Mouse (Mus musculus): ENCODE results near the gene Sms. TPM values are rescaled to one million over a fixed set of nuclear protein-coding genes. Genes with fewer than 3 reads are reported as not detected.
A peak's percentile ranks its signal among the peaks of the same experiment; 100 is the strongest.

The Sms gene
- total RNA-seq (2014; rRNA removed): 119 and 170 TPM in 2 replicates
- 200 and 212 TPM in 2 replicates for polyA plus RNA-seq (2015; fragmentation: Nextera tagmentation; extraction: Ambion mirVana)

DNA sequence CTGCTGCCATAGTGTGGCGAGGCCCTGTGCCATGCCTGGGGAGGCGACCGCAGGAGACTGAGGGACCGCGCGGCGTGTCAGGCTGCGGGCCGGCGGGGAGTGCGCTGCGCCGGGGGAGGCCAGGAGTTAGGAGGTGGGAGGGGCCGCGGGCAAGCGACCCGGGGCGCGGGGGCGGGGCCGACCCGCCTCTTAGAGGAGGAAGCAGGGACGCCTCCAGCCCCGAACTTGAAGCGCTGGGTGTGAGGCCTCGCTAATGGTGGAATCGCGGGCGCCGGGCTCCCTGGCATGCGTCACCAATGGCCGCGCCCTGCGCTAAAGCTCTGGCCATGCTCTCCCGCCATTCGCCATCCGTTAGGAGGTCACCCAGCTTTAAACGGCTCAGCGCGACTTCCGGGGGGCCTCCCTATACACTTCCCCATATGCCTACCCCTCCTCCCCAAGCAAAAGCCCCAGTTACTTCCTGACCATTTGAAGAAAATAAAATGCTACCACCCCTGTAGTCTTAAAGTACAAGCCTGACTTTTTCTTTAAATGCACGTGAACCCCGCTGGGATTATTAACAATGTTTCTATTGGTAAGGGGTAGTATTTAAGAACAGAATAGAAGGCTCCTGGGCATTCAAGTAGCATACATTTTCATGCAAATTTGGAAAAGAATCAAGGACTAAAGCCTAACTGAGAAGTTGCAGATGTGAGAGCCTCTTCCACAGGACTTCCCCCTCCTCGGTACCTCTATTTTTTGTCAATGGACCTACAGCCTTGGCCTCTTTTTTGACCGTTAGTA is at the start of gene Sms:
Gene Sms, minus strand, starts transcription at position 344 of the 783 bp plus-strand sequence.
- WGBS: 26% methylated on average over 33 of the region's 45 CpGs
- ATAC-seq (ENCODE audit: low FRiP score): peak; percentile 77
- H3K4me3 ChIP-seq (ENCODE audit: low read depth, low read length): peak within 1 kb of the TSS; percentile 62

DNA sequence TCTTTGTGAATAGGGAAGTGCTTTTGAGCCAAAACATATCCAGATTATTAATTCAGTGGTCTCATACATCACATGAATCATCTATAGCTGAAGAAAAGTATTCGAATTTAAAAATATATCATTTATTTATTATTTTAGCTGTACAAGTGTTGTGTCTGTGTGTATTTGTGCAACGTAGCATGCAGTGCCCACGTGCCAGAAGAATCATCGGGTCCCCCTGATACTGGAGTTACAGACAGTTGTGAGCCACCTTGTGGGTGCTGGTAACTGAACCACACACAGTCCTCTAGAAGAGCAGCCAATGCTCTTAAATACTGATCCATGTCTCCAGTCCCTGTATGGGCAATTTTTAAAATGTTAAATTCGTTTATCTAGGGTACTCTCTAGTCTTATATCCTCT is 14.3 kb upstream of the Sms start:
- Histone ChIP-seq H3K36me3 (ENCODE audit: insufficient read depth, low read length) (no peaks in the 10 kb centered on the region), H3K9ac (replicated peaks; ENCODE audit: low read length, poor library complexity, severe bottlenecking) (no peak overlapping the region), H3K4me2 (ENCODE audit: low read depth, low read length, poor library complexity, severe bottlenecking) (no peak overlapping the region), H3K4me3 (ENCODE audit: low read depth, low read length) (no peak overlapping the region), H3K4me1 (ENCODE audit: insufficient read depth, low read length) (no peaks in the 10 kb centered on the region), H3K9me3 (ENCODE audit: low read length) (no peaks in the 10 kb centered on the region), H3K27ac (ENCODE audit: low read depth, low read length) (no peak overlapping the region), H3K27me3 (ENCODE audit: insufficient read depth, low read length) (no peaks in the 10 kb centered on the region)
- 71% methylated on average over 5 of the region's 5 CpGs for WGBS
- DNase-seq (ENCODE audit: low spot score): no peak
- no peak for ATAC-seq (ENCODE audit: low FRiP score)
- TF ChIP-seq CTCF (IDR thresholded peaks at IDR 0.05): no peak

More for the DNA sequence above, at the start of gene Sms:
- peak within 1 kb of the TSS; percentile 84 for H3K9ac ChIP-seq (replicated peaks; ENCODE audit: low read length, poor library complexity, severe bottlenecking)
- H3K4me1 ChIP-seq (ENCODE audit: insufficient read depth, low read length): no peaks in the 10 kb centered on the region
- peak within 1 kb of the TSS; percentile 49 for H3K4me2 ChIP-seq (ENCODE audit: low read depth, low read length, poor library complexity, severe bottlenecking)
- no peaks in the 10 kb centered on the region for H3K36me3 ChIP-seq (ENCODE audit: insufficient read depth, low read length)
- peak within 1 kb of the TSS; percentile 89 for H3K27ac ChIP-seq (ENCODE audit: low read depth, low read length)
- H3K9me3 ChIP-seq (ENCODE audit: low read length): no peaks in the 10 kb centered on the region
- TF ChIP-seq CTCF (IDR thresholded peaks at IDR 0.05): no peak
- peak; percentile 62 for DNase-seq (ENCODE audit: low spot score)
- H3K27me3 ChIP-seq (ENCODE audit: insufficient read depth, low read length): no peaks in the 10 kb centered on the region

DNA sequence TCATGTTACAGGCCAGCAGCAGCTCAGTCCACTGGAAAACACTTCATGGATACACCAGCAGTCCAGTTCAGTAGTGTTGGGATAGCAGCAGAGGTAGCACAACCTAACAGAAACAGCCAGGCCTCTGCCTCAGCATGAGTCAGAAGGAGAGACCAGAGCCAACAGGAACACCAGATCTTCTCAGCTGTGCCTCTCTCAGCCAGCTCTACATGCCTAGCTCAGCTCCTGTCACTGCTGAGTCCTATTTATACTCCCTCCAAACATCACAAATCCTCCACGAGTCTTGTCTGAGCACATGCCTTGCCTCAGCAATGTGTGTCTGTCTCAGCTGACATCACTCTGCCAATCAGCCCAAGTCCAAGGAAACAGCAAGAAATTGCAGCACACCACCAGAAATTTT is 12.4 kb upstream of the Sms start:
- Histone ChIP-seq H3K4me2 (ENCODE audit: low read depth, low read length, poor library complexity, severe bottlenecking) (no peak overlapping the region), H3K27me3 (ENCODE audit: insufficient read depth, low read length) (no peaks in the 10 kb centered on the region), H3K9me3 (ENCODE audit: low read length) (no peaks in the 10 kb centered on the region), H3K4me1 (ENCODE audit: insufficient read depth, low read length) (no peaks in the 10 kb centered on the region), H3K36me3 (ENCODE audit: insufficient read depth, low read length) (no peaks in the 10 kb centered on the region), H3K9ac (replicated peaks; ENCODE audit: low read length, poor library complexity, severe bottlenecking) (no peak overlapping the region), H3K27ac (ENCODE audit: low read depth, low read length) (no peak overlapping the region), H3K4me3 (ENCODE audit: low read depth, low read length) (no peak overlapping the region)
- DNase-seq (ENCODE audit: low spot score): no peak
- ATAC-seq (ENCODE audit: low FRiP score): no peak
- no peak for TF ChIP-seq CTCF (IDR thresholded peaks at IDR 0.05)
- WGBS: 82% methylated on average over 1 of the region's 1 CpGs

DNA sequence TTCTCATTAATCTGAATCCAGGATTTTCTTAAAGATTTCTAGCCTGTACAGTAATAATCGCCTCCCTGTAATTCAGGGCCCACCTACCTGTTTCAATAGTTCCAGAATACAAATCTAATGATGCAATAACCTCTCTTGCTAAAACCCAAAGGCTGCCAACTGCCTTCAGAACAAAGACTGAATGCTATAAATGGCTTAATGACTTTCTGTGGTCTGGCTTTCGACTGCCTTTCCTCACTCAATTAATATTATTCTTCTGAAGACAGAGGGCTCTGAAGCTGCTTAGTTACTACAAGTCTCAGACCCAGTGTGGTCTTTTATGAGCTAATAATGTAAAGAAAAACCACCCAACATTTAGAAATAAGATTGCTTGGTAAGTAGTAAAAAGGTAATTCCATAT is 9.8 kb upstream of the Sms start:
- Histone ChIP-seq H3K4me3 (ENCODE audit: low read depth, low read length) (no peak overlapping the region), H3K4me2 (ENCODE audit: low read depth, low read length, poor library complexity, severe bottlenecking) (no peak overlapping the region), H3K4me1 (ENCODE audit: insufficient read depth, low read length) (no peaks in the 10 kb centered on the region), H3K9me3 (ENCODE audit: low read length) (no peaks in the 10 kb centered on the region), H3K9ac (replicated peaks; ENCODE audit: low read length, poor library complexity, severe bottlenecking) (no peak overlapping the region), H3K27me3 (ENCODE audit: insufficient read depth, low read length) (no peaks in the 10 kb centered on the region), H3K36me3 (ENCODE audit: insufficient read depth, low read length) (no peaks in the 10 kb centered on the region), H3K27ac (ENCODE audit: low read depth, low read length) (no peak overlapping the region)
- DNase-seq (ENCODE audit: low spot score) (no peak), ATAC-seq (ENCODE audit: low FRiP score) (no peak)
- TF ChIP-seq CTCF (IDR thresholded peaks at IDR 0.05): no peak
- WGBS: 78% methylated on average over 2 of the region's 2 CpGs

DNA sequence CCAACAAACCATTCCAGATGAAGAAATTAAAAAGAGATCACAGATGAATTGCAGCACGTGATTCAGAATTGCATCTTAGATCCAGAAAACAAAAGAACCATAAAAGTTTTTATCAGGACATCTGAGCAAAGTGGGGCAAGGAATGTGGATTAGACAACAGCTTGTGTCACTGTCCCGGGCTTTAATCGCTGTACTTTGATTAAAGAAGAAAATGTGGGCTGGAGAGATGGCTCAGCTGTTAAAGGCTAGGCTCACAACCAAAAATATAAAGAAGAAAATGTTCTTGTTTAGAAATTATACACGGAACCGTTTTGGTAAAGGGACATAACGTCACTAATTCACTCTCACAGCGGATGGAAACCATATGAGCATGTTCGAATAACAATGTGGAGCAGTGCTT is 7.9 kb upstream of the Sms start:
- ATAC-seq (ENCODE audit: low FRiP score) (no peak), DNase-seq (ENCODE audit: low spot score) (no peak)
- 81% methylated on average over 8 of the region's 8 CpGs for WGBS
- Histone ChIP-seq H3K27ac (ENCODE audit: low read depth, low read length) (no peak overlapping the region), H3K4me2 (ENCODE audit: low read depth, low read length, poor library complexity, severe bottlenecking) (no peak overlapping the region), H3K27me3 (ENCODE audit: insufficient read depth, low read length) (no peaks in the 10 kb centered on the region), H3K36me3 (ENCODE audit: insufficient read depth, low read length) (no peaks in the 10 kb centered on the region), H3K4me1 (ENCODE audit: insufficient read depth, low read length) (no peaks in the 10 kb centered on the region), H3K9ac (replicated peaks; ENCODE audit: low read length, poor library complexity, severe bottlenecking) (no peak overlapping the region), H3K9me3 (ENCODE audit: low read length) (no peaks in the 10 kb centered on the region), H3K4me3 (ENCODE audit: low read depth, low read length) (no peak overlapping the region)
- no peak for TF ChIP-seq CTCF (IDR thresholded peaks at IDR 0.05)

DNA sequence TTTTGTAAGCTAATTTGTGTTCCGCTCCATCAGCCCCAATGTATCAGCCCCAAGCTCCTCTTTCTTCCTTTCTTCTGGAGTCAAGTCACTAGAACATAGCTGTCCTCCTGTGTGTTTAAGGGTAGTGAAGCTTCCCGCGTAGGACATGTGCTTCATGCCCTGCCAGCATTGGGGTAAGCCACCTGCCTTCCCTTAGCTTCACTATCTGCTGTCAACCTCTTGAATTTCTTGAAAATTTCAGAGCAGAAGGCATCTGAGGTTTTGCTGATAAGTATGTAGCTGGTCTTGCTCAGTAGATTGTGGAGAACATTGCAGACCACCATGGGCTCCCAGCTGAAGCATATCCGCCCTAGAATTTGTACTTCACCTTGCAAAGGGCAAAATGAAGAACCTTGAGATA is 1.1 kb upstream of the Sms start:
- DNase-seq (ENCODE audit: low spot score) (no peak), ATAC-seq (ENCODE audit: low FRiP score) (no peak)
- H3K4me1 ChIP-seq (ENCODE audit: insufficient read depth, low read length): no peaks in the 10 kb centered on the region
- no peaks in the 10 kb centered on the region for H3K27me3 ChIP-seq (ENCODE audit: insufficient read depth, low read length)
- no peak for TF ChIP-seq CTCF (IDR thresholded peaks at IDR 0.05)
- H3K9ac ChIP-seq (replicated peaks; ENCODE audit: low read length, poor library complexity, severe bottlenecking): no peak overlapping the region
- WGBS: 75% methylated on average over 4 of the region's 4 CpGs
- H3K4me2 ChIP-seq (ENCODE audit: low read depth, low read length, poor library complexity, severe bottlenecking): no peak overlapping the region
- H3K9me3 ChIP-seq (ENCODE audit: low read length): no peaks in the 10 kb centered on the region
- no peak overlapping the region for H3K4me3 ChIP-seq (ENCODE audit: low read depth, low read length)
- H3K27ac ChIP-seq (ENCODE audit: low read depth, low read length): no peak overlapping the region
- no peaks in the 10 kb centered on the region for H3K36me3 ChIP-seq (ENCODE audit: insufficient read depth, low read length)

All from midbrain, postnatal 0 days (tissue).